Mouse (Mus musculus): ENCODE measurements around the gene Apol8. TPM values are rescaled to one million over a fixed set of nuclear protein-coding genes. Genes with fewer than 3 reads are reported as not detected.
"Not testable (repeated sequence)": the region's sequence is repeated elsewhere in the genome, so short reads cannot be mapped to it uniquely, and the experiment has no call there.

The Apol8 gene
- polyA plus RNA-seq, 1 experiment from 2014 or later, result 0.32 TPM

- WGBS, result 69% methylated on average over 4 of the region's 4 CpGs
- H3K36me3 ChIP-seq (replicated peaks), result not testable (repeated sequence)
These were observed 22.9 kb downstream of the Apol8 start for GRCm38 (mm10) chr15:77733903-77734302.

GRCm38 (mm10) chr15:77733380-77733779 lies 23.4 kb downstream of the Apol8 start:
- DNase-seq (ENCODE audit: low spot score); H3K36me3 ChIP-seq (replicated peaks); H3K27ac ChIP-seq (replicated peaks); H3K27me3 ChIP-seq (replicated peaks; ENCODE audit: low read depth, poor library complexity, severe bottlenecking); H3K9me3 ChIP-seq; H3K4me3 ChIP-seq; H3K4me1 ChIP-seq: not testable (repeated sequence)
- 85% methylated on average over 8 of the region's 8 CpGs for WGBS

More at GRCm38 (mm10) chr15:77733903-77734302, 22.9 kb downstream of the Apol8 start:
- H3K27me3 ChIP-seq (replicated peaks; ENCODE audit: low read depth, poor library complexity, severe bottlenecking); H3K9me3 ChIP-seq; H3K27ac ChIP-seq (replicated peaks); H3K4me1 ChIP-seq; H3K4me3 ChIP-seq; DNase-seq (ENCODE audit: low spot score): not testable (repeated sequence)

GRCm38 (mm10) chr15:77732851-77733250 lies 24.0 kb downstream of the Apol8 start:
- not testable (repeated sequence) for H3K27me3 ChIP-seq (replicated peaks; ENCODE audit: low read depth, poor library complexity, severe bottlenecking); H3K9me3 ChIP-seq; H3K36me3 ChIP-seq (replicated peaks); H3K4me3 ChIP-seq; H3K4me1 ChIP-seq; H3K27ac ChIP-seq (replicated peaks); DNase-seq (ENCODE audit: low spot score)
- WGBS, result 75% methylated on average over 10 of the region's 10 CpGs

GRCm38 (mm10) chr15:77731605-77732004 lies 25.2 kb downstream of the Apol8 start:
- no peaks in the 10 kb centered on the region for H3K36me3 ChIP-seq (replicated peaks)
- H3K4me1 ChIP-seq, result no peaks in the 10 kb centered on the region
- no peaks in the 10 kb centered on the region for H3K9me3 ChIP-seq
- 91% methylated on average over 5 of the region's 5 CpGs for WGBS
- no peak overlapping the region for H3K4me3 ChIP-seq
- H3K27me3 ChIP-seq (replicated peaks; ENCODE audit: low read depth, poor library complexity, severe bottlenecking), result no peaks in the 10 kb centered on the region
- H3K27ac ChIP-seq (replicated peaks), result no peak overlapping the region
- no peak for DNase-seq (ENCODE audit: low spot score)

- not testable (repeated sequence) for H3K27me3 ChIP-seq (replicated peaks; ENCODE audit: low read depth, poor library complexity, severe bottlenecking); H3K9me3 ChIP-seq; H3K27ac ChIP-seq (replicated peaks); H3K4me1 ChIP-seq; H3K4me3 ChIP-seq; DNase-seq (ENCODE audit: low spot score); H3K36me3 ChIP-seq (replicated peaks)
- WGBS, result 98% methylated on average over 3 of the region's 4 CpGs
These were observed 28.1 kb downstream of the Apol8 start, which contains the start of gene Apol9b for GRCm38 (mm10) chr15:77728739-77729138. Gene Apol9b, plus strand, starts transcription at chr15:77729039.

GRCm38 (mm10) chr15:77727745-77728144 lies 29.1 kb downstream of the Apol8 start:
- not testable (repeated sequence) for H3K4me3 ChIP-seq; H3K27me3 ChIP-seq (replicated peaks; ENCODE audit: low read depth, poor library complexity, severe bottlenecking); H3K36me3 ChIP-seq (replicated peaks); H3K9me3 ChIP-seq; DNase-seq (ENCODE audit: low spot score); H3K27ac ChIP-seq (replicated peaks); H3K4me1 ChIP-seq
- WGBS, result 84% methylated on average over 3 of the region's 3 CpGs

- not testable (repeated sequence) for H3K4me1 ChIP-seq; H3K36me3 ChIP-seq (replicated peaks); H3K27me3 ChIP-seq (replicated peaks; ENCODE audit: low read depth, poor library complexity, severe bottlenecking); H3K9me3 ChIP-seq; H3K27ac ChIP-seq (replicated peaks); H3K4me3 ChIP-seq
- DNase-seq (ENCODE audit: low spot score), result peak; percentile 18
- 10% methylated on average over 3 of the region's 3 CpGs for WGBS
These were observed 29.7 kb downstream of the Apol8 start for GRCm38 (mm10) chr15:77727139-77727538.

- H3K4me3 ChIP-seq; DNase-seq (ENCODE audit: low spot score); H3K9me3 ChIP-seq; H3K4me1 ChIP-seq; H3K27ac ChIP-seq (replicated peaks); H3K27me3 ChIP-seq (replicated peaks; ENCODE audit: low read depth, poor library complexity, severe bottlenecking); H3K36me3 ChIP-seq (replicated peaks): not testable (repeated sequence)
- WGBS, result 78% methylated on average over 6 of the region's 6 CpGs
These were observed 31.3 kb downstream of the Apol8 start for GRCm38 (mm10) chr15:77725393-77726020.

GRCm38 (mm10) chr15:77724208-77724911 lies 32.4 kb downstream of the Apol8 start:
- H3K36me3 ChIP-seq (replicated peaks); H3K4me3 ChIP-seq; H3K4me1 ChIP-seq; DNase-seq (ENCODE audit: low spot score); H3K27ac ChIP-seq (replicated peaks); H3K9me3 ChIP-seq; H3K27me3 ChIP-seq (replicated peaks; ENCODE audit: low read depth, poor library complexity, severe bottlenecking): not testable (repeated sequence)
- 19% methylated on average over 3 of the region's 10 CpGs for WGBS

- not testable (repeated sequence) for DNase-seq (ENCODE audit: low spot score); H3K9me3 ChIP-seq; H3K27ac ChIP-seq (replicated peaks); H3K36me3 ChIP-seq (replicated peaks); H3K4me1 ChIP-seq; H3K27me3 ChIP-seq (replicated peaks; ENCODE audit: low read depth, poor library complexity, severe bottlenecking); H3K4me3 ChIP-seq
- no CpG with 5 or more reads among the region's 3 CpGs for WGBS
These were observed 35.3 kb downstream of the Apol8 start for GRCm38 (mm10) chr15:77721509-77721908.

- H3K4me3 ChIP-seq; H3K36me3 ChIP-seq (replicated peaks); H3K9me3 ChIP-seq; H3K4me1 ChIP-seq; H3K27me3 ChIP-seq (replicated peaks; ENCODE audit: low read depth, poor library complexity, severe bottlenecking); H3K27ac ChIP-seq (replicated peaks); DNase-seq (ENCODE audit: low spot score): not testable (repeated sequence)
- 85% methylated on average over 6 of the region's 6 CpGs for WGBS
These were observed 38.6 kb downstream of the Apol8 start for GRCm38 (mm10) chr15:77718240-77718639.

- H3K4me3 ChIP-seq; H3K4me1 ChIP-seq; H3K27ac ChIP-seq (replicated peaks); H3K36me3 ChIP-seq (replicated peaks); H3K27me3 ChIP-seq (replicated peaks; ENCODE audit: low read depth, poor library complexity, severe bottlenecking); H3K9me3 ChIP-seq; DNase-seq (ENCODE audit: low spot score): not testable (repeated sequence)
- WGBS, result 88% methylated on average over 1 of the region's 1 CpGs
These were observed 47.9 kb downstream of the Apol8 start for GRCm38 (mm10) chr15:77708936-77709335.

GRCm38 (mm10) chr15:77705306-77705705 lies 51.5 kb downstream of the Apol8 start:
- not testable (repeated sequence) for H3K9me3 ChIP-seq; H3K4me3 ChIP-seq; H3K4me1 ChIP-seq; H3K36me3 ChIP-seq (replicated peaks); H3K27ac ChIP-seq (replicated peaks); DNase-seq (ENCODE audit: low spot score); H3K27me3 ChIP-seq (replicated peaks; ENCODE audit: low read depth, poor library complexity, severe bottlenecking)
- WGBS, result 93% methylated on average over 3 of the region's 3 CpGs
